Mouse (Mus musculus) liver, embryonic 14.5 days (tissue): ENCODE measurements around the gene Zfand2a. TPM values are rescaled to one million over a fixed set of nuclear protein-coding genes. Genes with fewer than 3 reads are reported as not detected.

Experiments used
- ATAC-seq: fragments of 200-750 bp; cut with Nextera tagmentation; 2 replicates; pipeline ENCODE4 v1.8.0; 2017; ENCODE audit warnings: moderate number of reproducible peaks, mild to moderate bottlenecking, moderate library complexity; ENCODE audit not compliant: insufficient read depth
- DNase-seq, 3 experiments: peaks; one replicate each; pipeline ENCODE4 v3.0.0-alpha.2; 2012 to 2013; ENCODE audit warnings: low read depth in 3 of 3, low spot score in 3 of 3
- H3K27ac ChIP-seq: fragments of 300-500 bp; sonication (generic); 2 replicates; pipeline ENCODE4 v1.5.1; 2014; ENCODE audit warnings: moderate library complexity, mild to moderate bottlenecking, control low read depth, inconsistent platforms
- H3K27me3 ChIP-seq: fragments of 300-500 bp; sonication (generic); 2 replicates; pipeline ENCODE4 v1.6.1; 2014; ENCODE audit warnings: mild to moderate bottlenecking, low read length, moderate library complexity; ENCODE audit not compliant: control insufficient read depth, insufficient read depth
- H3K36me3 ChIP-seq: fragments of 300-500 bp; sonication (generic); replicated peaks from 2 replicates; pipeline ENCODE4 v1.6.1; 2014; ENCODE audit warnings: low read depth; ENCODE audit not compliant: control insufficient read depth, insufficient read depth
- H3K4me1 ChIP-seq, 2 experiments: fragments of 200-500 bp in 1 of 2; fragments of 300-500 bp in 1 of 2; sonication (generic) in 1 of 2; replicated peaks; 2 replicates each; pipeline ENCODE4 v1.6.1; 2012 to 2014; ENCODE audit warnings: antibody characterized with exemption in 1 of 2, inconsistent platforms in 1 of 2, low read length in 1 of 2; ENCODE audit not compliant: control insufficient read depth in 2 of 2, insufficient read depth in 2 of 2
- H3K4me2 ChIP-seq: fragments of 300-500 bp; sonication (generic); 2 replicates; pipeline ENCODE4 v1.6.1; 2014; ENCODE audit warnings: low read depth, mild to moderate bottlenecking, control low read depth, moderate library complexity
- H3K4me3 ChIP-seq, 2 experiments: fragments of 200-500 bp in 1 of 2; fragments of 300-500 bp in 1 of 2; sonication (generic) in 1 of 2; 2 replicates each; pipeline ENCODE4 v1.5.1; 2012 to 2014; ENCODE audit warnings: low read depth in 2 of 2, low read length in 2 of 2, mild to moderate bottlenecking in 2 of 2, control low read depth in 1 of 2, inconsistent platforms in 1 of 2, moderate library complexity in 1 of 2; ENCODE audit not compliant: insufficient read depth in 1 of 2
- H3K9ac ChIP-seq: fragments of 300-500 bp; sonication (generic); replicated peaks from 2 replicates; pipeline ENCODE4 v1.6.1; 2014; ENCODE audit warnings: mild to moderate bottlenecking, control low read depth, moderate library complexity
- H3K9me3 ChIP-seq: fragments of 300-500 bp; sonication (generic); 2 replicates; pipeline ENCODE4 v1.6.1; 2016; ENCODE audit warnings: low read length, mixed read lengths; ENCODE audit not compliant: control insufficient read depth
- CTCF ChIP-seq: IDR thresholded peaks from 2 replicates; pipeline ENCODE4 v1.5.1; 2016; ENCODE audit warnings: antibody characterized with exemption, low read depth, control low read depth
- EP300 ChIP-seq: IDR thresholded peaks from 2 replicates; pipeline ENCODE4 v1.6.1; 2016; ENCODE audit warnings: antibody characterized with exemption, low read depth
- WGBS: fragments of 180-500 bp; shearing (Covaris S2); extraction: QIAGEN DNeasy Blood & Tissue Kit; methylation state at CpG from one replicate; pipeline ENCODE4 v1.1.7; 2014; ENCODE audit not compliant: insufficient replicate concordance; 5-methylcytosine and 5-hydroxymethylcytosine counted together
- polyA plus RNA-seq, 2 experiments: library from polyadenylated mRNA; depleted of rRNA in 1 of 2; stranded (reverse) in 1 of 2; unstranded in 1 of 2; fragments of >200 nt; fragmentation: Nextera tagmentation in 1 of 2; extraction: Ambion mirVana in 1 of 2; gene quantifications; 2 replicates each; pipeline versions ENCODE4 v1.2.1 to v1.2.3; 2012 to 2014

Gene Zfand2a
- polyA plus RNA-seq, 2 experiments = 1.4 to 3.2 TPM

DNA sequence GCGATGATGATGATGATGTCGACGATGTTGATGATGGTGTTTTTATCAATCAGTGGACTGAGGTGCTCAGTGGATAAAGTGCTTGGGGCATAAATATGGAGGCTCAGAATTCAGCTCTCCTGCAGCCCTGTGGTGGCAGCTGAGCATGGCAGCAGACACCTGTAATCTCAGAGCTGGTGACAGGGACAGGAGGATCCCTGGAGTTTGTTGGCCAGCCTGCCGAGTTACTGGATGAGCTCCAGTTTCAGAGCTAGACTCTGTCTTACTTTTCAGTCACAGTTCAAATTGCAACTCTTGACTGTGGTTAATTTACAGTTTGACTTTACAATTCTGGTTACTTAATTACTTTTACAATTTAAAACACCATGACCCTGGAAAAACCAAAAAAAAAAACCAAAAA, 27.9 kb upstream of the Zfand2a start:
- Histone ChIP-seq H3K4me1 (no peaks in the 10 kb centered on the region), H3K4me2 (no peak overlapping the region), H3K36me3 (no peaks in the 10 kb centered on the region), H3K9ac (no peak overlapping the region), H3K27ac (no peak overlapping the region), H3K27me3 (no peaks in the 10 kb centered on the region; the same call in 1 of the 2 replicates), H3K9me3 (no peaks in the 10 kb centered on the region), H3K4me3 (no peak overlapping the region)
- no peak for TF ChIP-seq EP300
- TF ChIP-seq CTCF = no peak
- 73% methylated on average over 4 of the region's 4 CpGs for WGBS
- DNase-seq (no peak), ATAC-seq (no peak)

DNA sequence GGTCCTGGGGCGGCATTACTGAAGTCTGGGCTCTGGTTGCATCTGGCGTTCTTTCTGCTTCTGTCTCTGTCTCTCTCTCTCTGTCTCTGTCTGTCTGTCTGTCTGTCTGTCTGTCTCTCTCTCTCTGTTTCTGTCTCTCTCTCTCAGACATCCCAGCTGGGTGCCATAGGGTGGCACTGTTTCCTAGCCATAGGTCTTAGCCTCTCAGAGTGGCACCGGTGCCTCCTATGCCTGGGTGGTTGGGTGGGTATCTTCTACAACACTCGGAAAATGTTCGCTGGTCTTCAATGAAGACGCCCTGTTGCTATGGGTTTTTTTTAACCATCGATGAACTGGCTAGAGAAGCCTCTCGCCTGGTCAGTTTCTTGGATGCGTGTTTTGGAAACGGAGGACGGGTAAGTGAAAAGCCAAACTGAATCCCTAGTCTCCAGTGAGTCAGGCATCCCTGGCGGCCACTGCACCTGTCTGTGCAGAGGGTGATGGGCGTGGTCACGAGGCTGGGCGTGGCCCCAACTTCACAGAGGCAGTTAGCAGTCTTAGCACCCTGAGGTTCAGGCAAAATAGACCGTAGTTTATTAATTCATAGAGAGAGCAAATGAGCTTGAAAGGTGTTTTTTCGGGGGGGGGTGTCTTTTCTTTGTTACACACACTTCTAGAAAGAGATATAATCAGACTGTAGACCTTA, 26.5 kb upstream of the Zfand2a start:
- DNase-seq (no peak), ATAC-seq (no peak)
- H3K4me3 ChIP-seq = no peak overlapping the region
- no peaks in the 10 kb centered on the region for H3K36me3 ChIP-seq
- no peaks in the 10 kb centered on the region; the same call in 1 of the 2 replicates for H3K27me3 ChIP-seq
- no peaks in the 10 kb centered on the region for H3K9me3 ChIP-seq
- H3K27ac ChIP-seq = no peak overlapping the region
- H3K9ac ChIP-seq = no peak overlapping the region
- no peaks in the 10 kb centered on the region for H3K4me1 ChIP-seq
- TF ChIP-seq CTCF = no peak
- no peak for TF ChIP-seq EP300
- 12% methylated on average over 17 of the region's 17 CpGs for WGBS
- no peak overlapping the region for H3K4me2 ChIP-seq

DNA sequence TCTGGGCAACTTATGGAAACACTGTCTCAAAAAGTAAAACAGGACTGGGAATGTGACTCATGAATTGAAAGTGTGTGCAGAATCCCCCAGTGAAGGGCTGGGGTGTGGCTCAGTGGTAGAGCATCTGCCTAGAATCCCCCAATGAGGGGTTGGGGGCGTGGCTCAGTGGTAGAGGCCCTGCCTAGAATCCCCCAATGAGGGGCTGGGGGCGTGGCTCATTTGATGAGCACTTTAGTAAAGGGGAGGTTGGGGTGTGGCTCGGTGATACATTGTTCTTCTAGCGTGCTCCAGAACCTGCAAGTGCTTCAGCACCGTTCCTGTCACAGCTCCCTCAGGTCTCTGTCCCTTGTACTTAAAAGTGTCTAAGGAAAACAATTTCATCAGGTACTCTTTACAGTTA, 21.9 kb upstream of the Zfand2a start:
- ATAC-seq = no peak
- Histone ChIP-seq H3K4me2 (no peak overlapping the region), H3K9me3 (no peaks in the 10 kb centered on the region), H3K4me1 (no peaks in the 10 kb centered on the region), H3K27ac (no peak overlapping the region), H3K27me3 (no peaks in the 10 kb centered on the region; the same call in 1 of the 2 replicates), H3K9ac (no peak overlapping the region), H3K36me3 (no peaks in the 10 kb centered on the region), H3K4me3 (no peak overlapping the region)
- WGBS = 11% methylated on average over 5 of the region's 5 CpGs
- DNase-seq = no peak
- TF ChIP-seq CTCF = no peak
- TF ChIP-seq EP300 = no peak

DNA sequence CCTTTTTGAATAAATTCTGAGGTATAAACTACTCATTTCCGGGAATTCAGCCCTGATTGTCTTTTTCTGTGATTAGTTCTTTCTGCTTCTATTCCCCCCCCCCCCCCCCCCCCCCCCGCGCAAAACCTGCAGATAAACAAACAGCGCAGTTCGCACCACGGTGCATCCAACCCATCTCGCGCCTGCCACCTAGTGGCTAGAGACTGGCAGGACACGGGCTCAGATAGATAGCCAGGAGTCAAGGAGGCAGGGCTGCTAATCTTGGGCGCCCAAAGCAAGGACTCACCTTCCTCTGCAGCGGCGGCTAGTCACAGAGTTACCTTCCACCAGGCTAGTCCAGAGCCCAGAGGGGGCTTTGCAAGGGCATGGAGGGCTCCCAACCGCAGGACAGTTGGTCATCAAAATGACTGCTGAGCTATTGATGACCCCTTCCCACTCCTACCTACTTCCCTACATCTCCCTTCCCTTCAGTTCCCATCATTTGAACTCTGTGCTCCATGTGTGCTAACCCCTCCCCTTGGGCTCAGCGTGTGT, 20.8 kb upstream of the Zfand2a start:
- peak; percentile 29 to 53 (median 49) for DNase-seq
- Histone ChIP-seq H3K27ac (no peak overlapping the region), H3K9me3 (no peaks in the 10 kb centered on the region), H3K27me3 (no peaks in the 10 kb centered on the region; the same call in 1 of the 2 replicates), H3K36me3 (no peaks in the 10 kb centered on the region), H3K9ac (no peak overlapping the region), H3K4me2 (no peak overlapping the region), H3K4me1 (no peaks in the 10 kb centered on the region), H3K4me3 (no peak overlapping the region)
- WGBS = 4% methylated on average over 12 of the region's 14 CpGs
- ATAC-seq = no peak
- TF ChIP-seq CTCF (peak; percentile 91), EP300 (no peak)

DNA sequence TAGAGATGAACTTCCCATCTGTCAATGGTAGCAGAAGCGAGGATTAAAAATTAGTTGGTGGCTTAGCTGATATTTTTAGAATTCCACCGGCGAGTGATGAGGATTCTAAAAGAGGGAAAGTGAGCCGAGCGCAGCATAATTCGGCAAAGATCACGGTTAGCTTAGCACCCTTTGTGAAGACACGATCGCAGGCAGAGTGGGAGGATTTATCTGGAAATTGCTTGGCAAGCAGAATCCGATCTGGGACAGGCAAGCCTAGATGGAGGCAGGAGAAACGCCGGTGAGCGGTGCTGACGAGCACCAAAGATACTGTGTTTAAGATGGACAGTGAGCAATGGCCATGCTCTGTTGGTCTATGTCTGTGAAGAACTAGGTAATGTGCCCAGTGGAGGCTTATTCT, 17.9 kb upstream of the Zfand2a start:
- no peaks in the 10 kb centered on the region for H3K9me3 ChIP-seq
- no peak overlapping the region for H3K4me2 ChIP-seq
- 67% methylated on average over 14 of the region's 14 CpGs for WGBS
- no peak for DNase-seq
- no peak overlapping the region for H3K4me3 ChIP-seq
- H3K27me3 ChIP-seq = no peaks in the 10 kb centered on the region; the same call in 1 of the 2 replicates
- H3K36me3 ChIP-seq = no peaks in the 10 kb centered on the region
- H3K27ac ChIP-seq = no peak overlapping the region
- TF ChIP-seq EP300 = no peak
- TF ChIP-seq CTCF = no peak
- ATAC-seq = no peak
- no peaks in the 10 kb centered on the region for H3K4me1 ChIP-seq
- H3K9ac ChIP-seq = no peak overlapping the region
